Mouse (Mus musculus) left cerebral cortex, postnatal 14 days (tissue): ENCODE measurements at regions not wholly inside any gene's neighbourhood (a gene's known extent, or its start where the extent isn't known, plus 50 kb on each side); places are given as distances from the start of the nearest gene placed in this dataset.
A peak's percentile ranks its signal among the peaks of the same experiment; 100 is the strongest.

Experiments
- DNase-seq, 2 experiments: peaks; one replicate each; pipeline ENCODE4 v3.0.0; 2021 to 2022; ENCODE audit warnings: low spot score in 2 of 2, mixed read lengths in 1 of 2
- intact Hi-C: fragments of 180-260 bp; cut with DNase I; formaldehyde crosslinking; loops from one replicate; pipeline ENCODE4 v1.15.1; 2025

- intact Hi-C loops, result no loop called here
- DNase-seq, result no peak
Observed at GRCm38 (mm10) chr4:140330138-140330537, 83.6 kb upstream of the Igsf21 start.

GRCm38 (mm10) chr4:140326706-140327440 lies 80.3 kb upstream of the Igsf21 start:
- intact Hi-C loops, result no loop called here
- no peak for DNase-seq

- intact Hi-C loops, result no loop called here
- no peak for DNase-seq
Observed at GRCm38 (mm10) chr4:140325677-140326052, 79.1 kb upstream of the Igsf21 start.

GRCm38 (mm10) chr4:140324971-140325676 lies 78.5 kb upstream of the Igsf21 start:
- DNase-seq, result no peak

GRCm38 (mm10) chr4:140320120-140320921 lies 73.7 kb upstream of the Igsf21 start:
- DNase-seq, result no peak
- intact Hi-C loops, result no loop called here

More at GRCm38 (mm10) chr4:140324971-140325676, 78.5 kb upstream of the Igsf21 start:
- intact Hi-C loops, result no loop called here

GRCm38 (mm10) chr4:140312635-140313034 lies 66.1 kb upstream of the Igsf21 start:
- intact Hi-C loops, result no loop called here
- no peak for DNase-seq

- intact Hi-C loops, result no loop called here
- DNase-seq, result no peak
Observed at GRCm38 (mm10) chr4:140307481-140307880, 60.9 kb upstream of the Igsf21 start.

- intact Hi-C loops, result no loop called here
- no peak for DNase-seq
Observed at GRCm38 (mm10) chr4:140304960-140305359, 58.4 kb upstream of the Igsf21 start.

- intact Hi-C loops, result no loop called here
- peak; percentile 46 to 72 for DNase-seq
Observed at GRCm38 (mm10) chr4:140301661-140302060, 55.1 kb upstream of the Igsf21 start.

- intact Hi-C loops, result no loop called here
- peak in 1 of 2 experiments; percentile 54 for DNase-seq
Observed at GRCm38 (mm10) chr4:140297912-140298620, 51.5 kb upstream of the Igsf21 start.
